Mouse (Mus musculus): ENCODE measurements around the gene C530008M17Rik.

GRCm38 (mm10) chr5:76668118-76668517, 11.8 kb downstream of the C530008M17Rik start:
- TF ChIP-seq GATA1 (IDR thresholded peaks at IDR 0.05; ENCODE audit: borderline replicate concordance, low read length) = no peak
- no peak for TF ChIP-seq FLI1 (IDR thresholded peaks at IDR 0.05; ENCODE audit: low read length)
